Mouse (Mus musculus) E14TG2a.4 (cell line): Measurements from ENCODE around the gene 1110051M20Rik.
A peak's percentile ranks its signal among the peaks of the same experiment; 100 is the strongest.

Experiments
- H3K27me3 ChIP-seq: 2 replicates; pipeline ENCODE4 v1.6.1; 2014; ENCODE audit warnings: low read length, control low read depth; ENCODE audit not compliant: insufficient read depth
- H3K36me3 ChIP-seq: 2 replicates; pipeline ENCODE4 v1.6.1; 2014; ENCODE audit warnings: low read length, control low read depth; ENCODE audit not compliant: insufficient read depth
- H3K4me1 ChIP-seq: replicated peaks from 2 replicates; pipeline ENCODE4 v1.6.1; 2014; ENCODE audit warnings: low read depth, low read length, control low read depth
- H3K4me3 ChIP-seq: replicated peaks from 2 replicates; pipeline ENCODE4 v1.5.1; 2014; ENCODE audit warnings: mild to moderate bottlenecking, low read length
- H3K9me3 ChIP-seq: 2 replicates; pipeline ENCODE4 v1.6.1; 2014; ENCODE audit warnings: low read length, control low read depth
- CTCF ChIP-seq: conservative IDR thresholded peaks from 2 replicates; pipeline ENCODE4 v1.5.1; 2014; ENCODE audit warnings: low read length
- NANOG ChIP-seq: IDR thresholded peaks from 2 replicates; pipeline ENCODE4 v1.6.1; 2014; ENCODE audit warnings: borderline replicate concordance, low read length, mixed read lengths
- POU5F1 ChIP-seq: IDR thresholded peaks from 2 replicates; pipeline ENCODE4 v1.6.1; 2014; ENCODE audit warnings: low read length, borderline replicate concordance

The 1110051M20Rik gene

GRCm38 (mm10) chr2:91476251-91476661 lies 31.8 kb upstream of the 1110051M20Rik start:
- TF ChIP-seq CTCF (no peak), POU5F1 (no peak), NANOG (no peak)
- Histone ChIP-seq H3K4me1 (peaks cover 48% of the 10 kb centered on the region), H3K27me3 (no peaks in the 10 kb centered on the region), H3K9me3 (no peaks in the 10 kb centered on the region), H3K36me3 (peaks cover 57% of the 10 kb centered on the region), H3K4me3 (no peak overlapping the region)

DNA sequence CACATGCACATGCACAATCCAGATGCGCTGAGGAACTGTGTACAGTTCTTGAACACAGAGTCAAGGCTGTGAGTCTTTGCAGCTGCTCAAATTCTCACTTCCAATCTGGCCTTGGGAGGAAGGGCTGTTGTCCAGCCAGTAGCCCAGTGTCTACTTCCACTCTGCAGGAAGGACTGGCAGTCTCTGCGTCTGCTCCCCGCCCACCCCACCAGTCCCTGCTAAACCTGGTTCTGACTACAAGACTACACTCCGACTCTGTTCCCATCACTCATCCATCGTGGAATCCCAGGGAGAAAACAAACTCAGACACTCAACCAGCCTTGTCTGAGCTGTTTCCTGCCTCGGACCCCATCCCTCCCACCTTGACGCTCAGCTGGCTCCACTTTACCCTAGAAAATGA lies 31.3 kb upstream of the 1110051M20Rik start:
- Histone ChIP-seq H3K4me3 (no peak overlapping the region), H3K27me3 (no peaks in the 10 kb centered on the region), H3K9me3 (no peaks in the 10 kb centered on the region), H3K4me1 (peaks cover 52% of the 10 kb centered on the region), H3K36me3 (peaks cover 57% of the 10 kb centered on the region)
- TF ChIP-seq CTCF: no peak
- no peak for TF ChIP-seq NANOG
- TF ChIP-seq POU5F1: no peak

DNA sequence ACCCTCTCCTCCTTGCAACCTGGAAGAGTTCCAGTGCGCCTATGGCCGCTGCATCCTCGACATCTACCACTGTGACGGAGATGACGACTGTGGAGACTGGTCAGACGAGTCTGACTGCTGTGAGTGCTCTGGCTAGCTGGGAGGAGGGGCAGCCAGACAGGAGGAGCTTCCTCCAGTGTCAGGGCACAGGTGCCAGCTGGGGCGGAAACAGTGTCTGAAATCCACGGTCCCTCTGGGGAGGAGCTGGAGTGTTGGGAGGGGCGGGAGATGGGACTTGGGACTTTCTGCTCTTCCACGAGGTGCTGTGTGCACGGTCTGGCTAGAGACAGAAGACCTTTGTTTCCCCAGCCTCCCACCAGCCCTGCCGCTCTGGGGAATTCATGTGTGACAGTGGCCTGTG lies 29.9 kb upstream of the 1110051M20Rik start:
- TF ChIP-seq POU5F1 (no peak), CTCF (no peak), NANOG (no peak)
- peaks cover 53% of the 10 kb centered on the region for H3K36me3 ChIP-seq
- peaks cover 62% of the 10 kb centered on the region for H3K4me1 ChIP-seq

DNA sequence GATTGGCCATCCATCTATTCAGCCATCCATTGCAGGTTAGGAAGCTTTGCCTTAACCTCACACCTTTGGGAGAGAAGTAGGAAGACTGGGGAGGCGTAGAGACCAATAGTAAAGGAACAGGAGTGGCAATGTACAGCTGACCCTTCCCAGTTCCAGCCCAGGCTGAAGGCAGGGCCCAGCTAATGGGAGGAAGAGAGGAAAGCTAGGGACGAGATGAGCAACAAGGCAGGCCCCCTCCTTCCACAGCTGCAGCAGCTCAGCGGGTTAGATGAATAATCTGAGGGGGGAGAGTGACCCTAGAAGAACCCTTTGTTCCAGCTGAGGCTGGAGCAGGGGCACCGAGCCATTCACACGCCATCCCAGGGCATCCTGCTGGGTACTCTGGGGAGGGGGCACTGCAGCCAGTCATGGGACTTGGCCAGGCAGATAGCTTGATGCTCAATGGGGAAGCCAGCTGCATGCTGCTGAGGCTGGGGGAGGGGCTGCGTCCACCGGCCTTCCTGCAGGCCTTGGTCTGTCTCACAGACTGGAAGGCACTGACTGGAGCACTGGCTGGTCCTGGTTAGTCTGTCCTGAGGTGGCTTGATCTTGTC lies 25.6 kb upstream of the 1110051M20Rik start:
- TF ChIP-seq POU5F1 (no peak), NANOG (no peak), CTCF (no peak)
- H3K27me3 ChIP-seq: peaks cover 3% of the 10 kb centered on the region; the same call in 1 of the 2 replicates

More for the DNA sequence above, 29.9 kb upstream of the 1110051M20Rik start:
- Histone ChIP-seq H3K27me3 (peaks cover 3% of the 10 kb centered on the region; the same call in 1 of the 2 replicates), H3K9me3 (no peaks in the 10 kb centered on the region), H3K4me3 (0 out of 2 replicates have a peak overlapping the region, but pooled peaks have one; percentile 20)

GRCm38 (mm10) chr2:91467613-91468012 lies 23.1 kb upstream of the 1110051M20Rik start:
- H3K36me3 ChIP-seq: no peaks in the 10 kb centered on the region
- H3K27me3 ChIP-seq: peaks cover 3% of the 10 kb centered on the region; the same call in 1 of the 2 replicates
- TF ChIP-seq POU5F1 (no peak), NANOG (no peak), CTCF (no peak)
- H3K4me1 ChIP-seq: peaks cover 22% of the 10 kb centered on the region
- no peak overlapping the region for H3K4me3 ChIP-seq
- no peaks in the 10 kb centered on the region for H3K9me3 ChIP-seq

More for the DNA sequence above, 25.6 kb upstream of the 1110051M20Rik start:
- Histone ChIP-seq H3K4me3 (no peak overlapping the region), H3K4me1 (peaks cover 31% of the 10 kb centered on the region), H3K36me3 (peaks cover 23% of the 10 kb centered on the region), H3K9me3 (no peaks in the 10 kb centered on the region)

DNA sequence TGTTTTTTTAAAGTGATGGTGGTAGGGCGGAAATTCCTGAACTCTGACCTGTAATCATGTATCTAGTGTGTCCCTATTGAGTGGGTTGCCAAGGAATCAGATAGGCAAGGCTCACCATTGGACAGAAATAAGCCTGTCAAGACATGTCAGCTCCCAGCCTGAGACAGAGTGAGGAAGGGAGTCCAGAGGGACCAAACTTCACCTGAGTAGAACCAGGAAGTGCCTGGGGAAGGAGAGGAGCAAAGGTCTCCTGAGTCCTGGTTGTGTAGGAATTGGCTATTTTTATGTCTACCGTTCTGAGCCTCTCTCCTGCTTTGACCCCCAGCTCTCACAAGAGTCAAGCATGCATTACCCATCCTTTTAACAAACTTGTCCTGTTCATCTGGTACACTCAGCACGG lies 21.4 kb upstream of the 1110051M20Rik start:
- H3K27me3 ChIP-seq: peaks cover 15% of the 10 kb centered on the region
- no peaks in the 10 kb centered on the region for H3K36me3 ChIP-seq
- no peaks in the 10 kb centered on the region for H3K9me3 ChIP-seq
- TF ChIP-seq CTCF (no peak), NANOG (no peak), POU5F1 (no peak)
- H3K4me3 ChIP-seq: no peak overlapping the region
- H3K4me1 ChIP-seq: peaks cover 26% of the 10 kb centered on the region

DNA sequence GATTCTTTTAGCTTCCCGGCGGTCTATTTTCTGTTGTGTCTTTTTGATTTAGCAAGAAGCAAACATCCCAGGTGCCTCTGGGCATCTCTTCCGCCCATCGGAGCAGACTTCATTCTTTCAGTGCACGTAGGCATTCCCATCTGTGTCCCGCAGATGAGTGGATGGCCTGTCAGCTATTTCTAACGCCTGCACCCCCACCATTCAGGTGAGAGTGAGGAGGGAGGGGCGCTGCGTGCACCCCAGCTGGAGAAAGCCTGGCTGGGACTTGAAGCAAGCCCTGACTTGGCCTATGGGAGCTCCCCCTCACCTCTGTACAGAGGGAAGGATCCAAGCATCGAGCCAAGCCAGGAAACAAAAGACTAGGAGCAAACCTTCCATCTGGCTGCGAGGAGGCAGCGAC lies 18.2 kb upstream of the 1110051M20Rik start:
- Histone ChIP-seq H3K27me3 (peaks cover 45% of the 10 kb centered on the region), H3K9me3 (peaks cover 6% of the 10 kb centered on the region), H3K36me3 (no peaks in the 10 kb centered on the region), H3K4me1 (peaks cover 35% of the 10 kb centered on the region), H3K4me3 (0 out of 2 replicates have a peak overlapping the region, but pooled peaks have one; percentile 30)
- TF ChIP-seq NANOG (no peak), CTCF (no peak), POU5F1 (no peak)

DNA sequence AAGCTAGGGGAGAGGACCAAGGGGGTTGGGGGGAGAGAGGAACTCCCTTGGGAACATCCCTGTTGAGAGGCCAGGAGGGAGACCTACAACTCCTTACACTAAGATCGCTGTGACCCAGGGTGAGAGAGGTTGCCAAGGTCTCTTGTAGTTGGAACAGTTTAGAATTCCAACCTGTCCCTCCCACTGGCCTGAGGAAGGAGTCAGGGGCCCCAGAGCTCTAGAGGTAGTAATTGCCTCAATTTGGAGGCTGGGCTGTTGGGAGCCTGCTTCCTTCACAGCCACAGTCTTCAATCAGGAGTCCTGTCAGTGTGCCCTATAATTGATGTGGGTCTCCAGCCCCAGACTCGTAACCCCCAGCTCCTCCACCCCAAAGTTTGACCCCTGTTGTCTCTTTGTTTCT lies 17.7 kb upstream of the 1110051M20Rik start:
- peaks cover 46% of the 10 kb centered on the region for H3K27me3 ChIP-seq
- no peak for TF ChIP-seq POU5F1
- no peak for TF ChIP-seq CTCF
- TF ChIP-seq NANOG: no peak

GRCm38 (mm10) chr2:91461341-91461740 lies 16.8 kb upstream of the 1110051M20Rik start:
- TF ChIP-seq CTCF: no peak
- TF ChIP-seq POU5F1: no peak
- no peak for TF ChIP-seq NANOG
- H3K9me3 ChIP-seq: peaks cover 6% of the 10 kb centered on the region
- peaks cover 43% of the 10 kb centered on the region for H3K4me1 ChIP-seq
- H3K27me3 ChIP-seq: peaks cover 46% of the 10 kb centered on the region
- H3K4me3 ChIP-seq: no peak overlapping the region
- no peaks in the 10 kb centered on the region for H3K36me3 ChIP-seq

More for the DNA sequence above, 17.7 kb upstream of the 1110051M20Rik start:
- Histone ChIP-seq H3K4me3 (no peak overlapping the region), H3K4me1 (peaks cover 35% of the 10 kb centered on the region), H3K9me3 (peaks cover 6% of the 10 kb centered on the region), H3K36me3 (no peaks in the 10 kb centered on the region)
